In the genomic region with DNA sequence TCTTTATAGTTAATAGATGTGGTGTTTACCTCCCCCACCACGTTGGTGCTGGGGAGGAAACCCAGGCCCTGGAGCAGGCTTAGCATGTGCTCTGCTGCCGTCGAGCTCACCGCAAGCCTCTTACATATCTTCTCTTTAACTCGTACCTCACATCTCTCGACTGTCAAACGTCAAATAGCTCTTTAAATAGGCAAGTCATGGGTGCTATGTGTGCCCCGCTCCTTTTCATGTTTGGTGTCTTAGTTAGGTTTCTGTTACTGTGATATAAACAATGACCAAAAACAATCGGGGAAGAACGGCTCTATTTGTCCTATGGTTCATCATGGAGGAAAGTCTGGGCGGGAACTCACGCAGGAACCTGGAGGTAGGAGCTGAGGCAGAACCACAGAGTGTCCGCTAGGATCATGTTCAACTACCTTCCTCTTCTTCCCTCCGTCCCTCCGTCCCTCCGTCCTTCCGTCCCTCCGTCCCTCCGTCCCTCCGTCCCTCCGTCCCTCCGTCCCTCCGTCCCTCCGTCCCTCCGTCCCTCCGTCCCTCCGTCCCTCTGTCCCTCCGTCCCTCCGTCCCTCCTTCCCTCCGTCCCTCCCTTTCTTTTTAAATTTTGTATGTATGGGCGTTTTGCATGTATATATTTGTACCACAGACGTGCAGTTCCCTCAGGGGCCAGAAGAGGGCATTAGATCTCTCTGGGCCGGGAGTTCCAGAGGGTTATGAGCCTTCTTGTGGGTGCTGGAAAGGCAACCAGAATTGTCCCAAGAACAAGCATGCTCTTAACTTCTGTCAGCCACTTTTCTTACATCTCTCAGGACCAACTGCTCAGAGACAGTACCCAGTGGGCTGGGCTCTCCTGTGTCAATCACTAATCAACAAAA, we compare ENCODE assay signal across 8 mouse cellular contexts. TPM values are rescaled to one million over a fixed set of nuclear protein-coding genes. Genes with fewer than 3 reads are reported as not detected.
DNase-seq lines count a peak whose midpoint lies in the region; ATAC-seq and TF ChIP-seq lines count a peak whose summit lies in the region.

No protein-coding gene starts in this region.

- TF ChIP-seq POLR2A in brain, embryonic 14.5 days (IDR thresholded peaks at IDR 0.05; ENCODE audit: borderline replicate concordance, extremely low read depth, insufficient read depth, insufficient read length, poor library complexity, severe bottlenecking), result no peak

- DNase-seq in MN1 (ENCODE audit: low spot score), result peak; percentile 66
- DNase-seq in brain, embryonic 14.5 days (ENCODE audit: low read depth), result peak; percentile 82
- DNase-seq in layer of hippocampus, adult 9-10 months (ENCODE audit: low spot score), result peak; percentile 29
- peak; percentile 83 for DNase-seq in lung, postnatal 14 days
- DNase-seq in retina, postnatal 1 day, result peak; percentile 85
- peak; percentile 39 to 69 for DNase-seq in urinary bladder, postnatal 4 days (ENCODE audit: low spot score in 2 of 2)

- peak; percentile 53 to 78; a peak in 3 of 4 replicates for ATAC-seq in hematopoietic stem cell, adult 5-6 weeks (replicated peaks in 1 of 2; ENCODE audit: insufficient read depth in 1 of 2, low FRiP score in 2 of 2, low TSS enrichment in 1 of 2, low read depth in 1 of 2, poor library complexity in 2 of 2, severe bottlenecking in 2 of 2)

- no peaks in the 10 kb centered on the region for H3K9me3 ChIP-seq in erythroblast, embryonic 14.5 days (ENCODE audit: control insufficient read depth, low read length)

- H3K36me3 ChIP-seq in erythroblast, embryonic 14.5 days (ENCODE audit: control insufficient read depth), result no peaks in the 10 kb centered on the region

- peak overlapping the region; percentile 25 for H3K4me3 ChIP-seq in erythroblast, embryonic 14.5 days (replicated peaks)

- H3K27me3 ChIP-seq in erythroblast, embryonic 14.5 days (ENCODE audit: control insufficient read depth), result peaks cover 8% of the 10 kb centered on the region

- peak; percentile 81 for TF ChIP-seq CTCF in brain, embryonic 14.5 days (IDR thresholded peaks at IDR 0.05; ENCODE audit: borderline replicate concordance, extremely low read depth, insufficient read depth, insufficient read length)

- peaks cover 7% of the 10 kb centered on the region for H3K4me1 ChIP-seq in erythroblast, embryonic 14.5 days (ENCODE audit: control insufficient read depth)

RNA-seq across cellular contexts. Expression of a gene that starts 36.4 kb away (rescaled TPM):
- 44.8 and 46.3 TPM in 2 replicates for polyA plus RNA-seq in brain, embryonic 14.5 days (2012; rRNA removed)
- polyA plus RNA-seq in erythroblast, embryonic 14.5 days (2012), result not detected in 2 replicates
- total RNA-seq in hematopoietic stem cell, adult 5-6 weeks (2017), result 0.75 TPM in 1 of 2 replicates, not detected in the other

Comparison
In these comparisons a context has a peak if more than half of its experiments do, and no peak if none do; other contexts are left out.
1. Peak in every context shown above with its lines: DNase-seq, ATAC-seq and H3K4me3 ChIP-seq.
2. DNase-seq: peak in every context shown above with its lines; median percentile 85 in retina, postnatal 1 day; 83 in lung, postnatal 14 days; 82 in brain, embryonic 14.5 days; 66 in MN1; 54 in urinary bladder, postnatal 4 days; 29 in layer of hippocampus, adult 9-10 months.
3. RNA of a gene that starts 36.4 kb away (polyA plus RNA-seq): 44.8 to 46.3 TPM in brain, embryonic 14.5 days; not detected in erythroblast, embryonic 14.5 days; every median in the first group is over 10 times any median in the second.